ENCODE assay signal across 8 mouse cellular contexts in genomic region chr16:35156306-35156695, GRCm38 (mm10). TPM values are rescaled to one million over a fixed set of nuclear protein-coding genes. Genes with fewer than 3 reads are reported as not detected.
DNase-seq lines count a peak whose midpoint lies in the region; ATAC-seq and TF ChIP-seq lines count a peak whose summit lies in the region.

No protein-coding gene starts in this region.

- 0 out of 2 replicates have a peak overlapping the region, but pooled peaks have one; percentile 8 for H3K4me3 ChIP-seq in thymus, adult 2 months (ENCODE audit: control insufficient read depth, insufficient read depth, low read length)
- H3K4me3 ChIP-seq in embryonic facial prominence, embryonic 10.5 days: peak overlapping the region; percentile 78
- peak overlapping the region; percentile 84 for H3K4me3 ChIP-seq in heart, embryonic 15.5 days

- H3K27ac ChIP-seq in thymus, adult 2 months (ENCODE audit: control insufficient read depth, insufficient read depth, low read length): no peak overlapping the region
- peak overlapping the region; percentile 65; the same call in 1 of the 2 replicates for H3K27ac ChIP-seq in embryonic facial prominence, embryonic 10.5 days (replicated peaks)
- peak overlapping the region; percentile 94 for H3K27ac ChIP-seq in heart, embryonic 15.5 days

- H3K27me3 ChIP-seq in thymus, adult 2 months (ENCODE audit: control insufficient read depth, insufficient read depth, low read length): peaks cover 14% of the 10 kb centered on the region; the same call in 1 of the 2 replicates
- H3K27me3 ChIP-seq in embryonic facial prominence, embryonic 10.5 days (replicated peaks; ENCODE audit: low read depth, poor library complexity, severe bottlenecking): peaks cover 74% of the 10 kb centered on the region
- peaks cover 58% of the 10 kb centered on the region for H3K27me3 ChIP-seq in heart, embryonic 15.5 days

- no peak for ATAC-seq in heart, embryonic 15.5 days (replicated peaks; ENCODE audit: insufficient number of reproducible peaks, insufficient read depth, low FRiP score, low read depth)

- no peaks in the 10 kb centered on the region for H3K9me3 ChIP-seq in embryonic facial prominence, embryonic 10.5 days
- no peaks in the 10 kb centered on the region for H3K9me3 ChIP-seq in heart, embryonic 15.5 days (replicated peaks)

- TF ChIP-seq POLR2A in thymus, adult 2 months (IDR thresholded peaks at IDR 0.05; ENCODE audit: control insufficient read depth, extremely low read depth, insufficient read depth, low read length, poor library complexity): no peak

- no peaks in the 10 kb centered on the region for H3K36me3 ChIP-seq in thymus, adult 2 months (ENCODE audit: control insufficient read depth, insufficient read depth, low read length)
- H3K36me3 ChIP-seq in embryonic facial prominence, embryonic 10.5 days (replicated peaks): no peaks in the 10 kb centered on the region; the same call in 1 of the 2 replicates
- no peaks in the 10 kb centered on the region for H3K36me3 ChIP-seq in heart, embryonic 15.5 days

- peak; percentile 65 for TF ChIP-seq CTCF in thymus, adult 2 months (IDR thresholded peaks at IDR 0.05; ENCODE audit: borderline replicate concordance, control insufficient read depth, extremely low read depth, insufficient read depth, low read length, poor library complexity)

- H3K4me1 ChIP-seq in thymus, adult 2 months (replicated peaks; ENCODE audit: control insufficient read depth, insufficient read depth, low read length): peaks cover 8% of the 10 kb centered on the region; the same call in 1 of the 2 replicates
- H3K4me1 ChIP-seq in embryonic facial prominence, embryonic 10.5 days: peaks cover 52% of the 10 kb centered on the region
- H3K4me1 ChIP-seq in heart, embryonic 15.5 days (replicated peaks): peaks cover 50% of the 10 kb centered on the region

- WGBS in thymus, adult 2 months: 5% methylated on average over 48 of the region's 48 CpGs
- 3% methylated on average over 48 of the region's 48 CpGs for WGBS in embryonic facial prominence, embryonic 10.5 days
- 2% methylated on average over 47 of the region's 48 CpGs for WGBS in heart, embryonic 15.5 days

- peak overlapping the region; percentile 79 for H3K9ac ChIP-seq in heart, embryonic 15.5 days

- peak overlapping the region; percentile 96 for H3K4me2 ChIP-seq in heart, embryonic 15.5 days

- peak; percentile 29 for DNase-seq in thymus, adult 2 months
- DNase-seq in thymus, adult 18-20 months: no peak
- peak; percentile 76 for DNase-seq in embryonic facial prominence, embryonic 10.5 days (ENCODE audit: low spot score)
- DNase-seq in kidney, postnatal 14 days: peak; percentile 59
- DNase-seq in lung, postnatal 10 days: peak; percentile 62
- peak; percentile 46 to 51 for DNase-seq in right cerebral cortex, postnatal 10 days (ENCODE audit: low spot score in 2 of 2)
- DNase-seq in frontal cortex, adult 2 months (ENCODE audit: extremely low spot score in 1 of 2, low spot score in 1 of 2): no peak

RNA-seq across cellular contexts. Expression of gene Adcy5, which starts 1.6 kb away (rescaled TPM):
- 4.8 and 6.8 TPM in 2 replicates for polyA plus RNA-seq in thymus, adult 2 months (2012; rRNA removed)
- 0.48 and 0.70 TPM in 2 replicates for polyA plus RNA-seq in embryonic facial prominence, embryonic 10.5 days (2016; fragmentation: Nextera tagmentation; extraction: Ambion mirVana)
- 9.2 and 9.7 TPM in 2 replicates for polyA plus RNA-seq in heart, embryonic 15.5 days (2015; fragmentation: Nextera tagmentation; extraction: Ambion mirVana)
- polyA plus RNA-seq in frontal cortex, adult 2 months (2012; rRNA removed): 65.9 and 68.5 TPM in 2 replicates

Comparison
In these comparisons a context has a peak if more than half of its experiments do, and no peak if none do; other contexts are left out.
1. DNase-seq: peak in thymus, adult 2 months (single experiment), embryonic facial prominence, embryonic 10.5 days (single experiment), kidney, postnatal 14 days (single experiment), lung, postnatal 10 days (single experiment) and right cerebral cortex, postnatal 10 days (2 of 2); none in thymus, adult 18-20 months (0 of 2) and frontal cortex, adult 2 months (0 of 2).
2. H3K4me3 ChIP-seq: peak in every context shown above with its lines; median percentile 84 in heart, embryonic 15.5 days; 78 in embryonic facial prominence, embryonic 10.5 days; 8 in thymus, adult 2 months.